Mouse (Mus musculus): Measurements from ENCODE around the gene Lhpp.

DNA sequence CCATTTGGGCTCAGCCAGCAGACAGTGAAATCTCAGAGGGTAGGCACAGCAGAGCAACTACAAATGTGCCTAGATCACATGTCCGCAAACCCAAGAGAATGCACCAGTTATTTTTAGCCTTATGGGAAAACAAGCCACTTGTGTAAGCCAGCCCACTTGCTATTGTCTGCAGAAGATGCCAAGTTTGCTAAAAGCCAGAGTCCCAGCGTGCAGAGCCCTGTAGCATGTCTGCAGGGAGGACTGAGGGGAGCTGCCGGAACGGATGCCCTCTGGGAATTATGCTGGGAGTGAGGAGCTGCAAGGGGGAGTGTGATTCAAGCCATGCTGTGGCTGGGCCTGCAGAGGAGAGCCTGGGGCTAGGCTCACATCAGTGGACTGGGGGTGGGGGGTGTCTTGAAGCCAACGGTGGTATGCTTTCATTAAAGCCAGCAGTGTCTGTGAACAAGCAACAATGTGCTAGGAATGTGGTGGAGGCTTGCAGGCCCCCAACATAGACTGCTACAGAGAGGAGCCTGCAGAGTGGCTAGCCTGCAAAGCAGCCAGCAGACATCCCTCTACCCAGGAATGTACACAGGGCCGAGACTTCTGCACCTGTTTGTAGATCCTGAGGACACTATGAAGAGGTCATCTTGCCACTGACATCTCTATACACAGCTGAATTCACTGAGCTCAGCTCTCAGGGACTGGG lies 103.9 kb downstream of the Lhpp start:
- TF ChIP-seq CTCF (IDR thresholded peaks at IDR 0.05; ENCODE audit: low read depth, low read length) (no peak), GATA1 (IDR thresholded peaks at IDR 0.05; ENCODE audit: borderline replicate concordance, low read length) (no peak), TAL1 (conservative IDR thresholded peaks at IDR 0.05; ENCODE audit: low read depth, low read length) (no peak)

All from G1E (cell line).